Mouse (Mus musculus): Measurements from ENCODE around the gene Clca1. TPM values are rescaled to one million over a fixed set of nuclear protein-coding genes. Genes with fewer than 3 reads are reported as not detected.

Clca1 gene
- polyA plus RNA-seq, 1 experiment from 2014 or later, result 10.7 TPM

DNA sequence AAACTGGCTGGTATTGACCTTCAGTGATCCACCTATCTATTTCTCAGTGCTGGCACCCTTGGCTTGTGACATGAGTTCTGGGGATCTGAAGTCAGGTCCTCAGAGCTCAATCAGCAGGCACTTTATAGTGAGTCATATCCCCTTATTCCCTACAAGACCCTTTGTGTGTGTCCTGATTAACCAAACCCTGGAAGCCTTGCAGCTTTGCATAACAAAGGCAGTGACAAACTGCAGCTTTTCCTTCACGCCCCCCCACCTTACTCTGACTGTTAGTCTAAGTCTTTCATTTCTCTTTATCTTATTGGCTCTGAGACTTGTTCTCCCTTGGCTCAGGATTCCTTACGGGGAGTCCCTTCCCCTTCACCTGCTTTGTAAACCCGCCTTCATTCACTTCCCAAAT, 14.8 kb downstream of the Clca1 start:
- Histone ChIP-seq H3K27me3 (ENCODE audit: control insufficient read depth, insufficient read depth, low read length) (no peaks in the 10 kb centered on the region), H3K4me1 (ENCODE audit: control insufficient read depth, insufficient read depth, low read length) (no peaks in the 10 kb centered on the region), H3K9me3 (replicated peaks; ENCODE audit: control insufficient read depth, low read length) (no peaks in the 10 kb centered on the region), H3K4me2 (ENCODE audit: low read depth, low read length) (no peak overlapping the region), H3K9ac (ENCODE audit: low read length) (no peak overlapping the region), H3K36me3 (ENCODE audit: control insufficient read depth, insufficient read depth, low read length) (no peaks in the 10 kb centered on the region), H3K27ac (ENCODE audit: low read length) (no peak overlapping the region), H3K4me3 (replicated peaks; ENCODE audit: low read length) (no peak overlapping the region)
- ATAC-seq (ENCODE audit: insufficient read depth, low FRiP score), result no peak
- WGBS, result 68% methylated on average over 3 of the region's 3 CpGs

DNA sequence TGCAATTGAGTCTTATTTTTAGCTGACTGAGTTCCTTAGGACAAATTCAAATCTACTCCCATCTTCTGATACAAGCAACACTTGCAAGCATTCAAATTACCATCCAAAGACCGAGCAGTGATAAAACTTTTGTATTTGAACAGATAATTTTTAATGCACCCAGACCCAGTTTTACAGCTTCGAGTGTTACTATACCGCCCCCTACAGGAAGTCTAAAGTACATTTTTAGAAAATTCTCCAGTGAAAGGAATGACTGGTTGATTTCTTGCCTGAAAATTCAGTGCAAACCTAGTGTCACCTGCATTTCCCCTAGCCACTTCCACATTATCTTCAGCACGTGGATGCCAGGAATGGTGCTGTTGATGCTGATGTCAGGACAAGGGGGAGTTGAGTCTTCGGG, 28.2 kb downstream of the Clca1 start:
- H3K9ac ChIP-seq (ENCODE audit: low read length), result no peak overlapping the region
- no peak overlapping the region for H3K4me3 ChIP-seq (replicated peaks; ENCODE audit: low read length)
- no peaks in the 10 kb centered on the region for H3K9me3 ChIP-seq (replicated peaks; ENCODE audit: control insufficient read depth, low read length)
- no peaks in the 10 kb centered on the region for H3K27me3 ChIP-seq (ENCODE audit: control insufficient read depth, insufficient read depth, low read length)
- no peak overlapping the region for H3K4me2 ChIP-seq (ENCODE audit: low read depth, low read length)
- ATAC-seq (ENCODE audit: insufficient read depth, low FRiP score), result no peak
- no peaks in the 10 kb centered on the region for H3K4me1 ChIP-seq (ENCODE audit: control insufficient read depth, insufficient read depth, low read length)
- H3K36me3 ChIP-seq (ENCODE audit: control insufficient read depth, insufficient read depth, low read length), result no peaks in the 10 kb centered on the region
- no peak overlapping the region for H3K27ac ChIP-seq (ENCODE audit: low read length)
- 35% methylated on average over 5 of the region's 5 CpGs for WGBS

DNA sequence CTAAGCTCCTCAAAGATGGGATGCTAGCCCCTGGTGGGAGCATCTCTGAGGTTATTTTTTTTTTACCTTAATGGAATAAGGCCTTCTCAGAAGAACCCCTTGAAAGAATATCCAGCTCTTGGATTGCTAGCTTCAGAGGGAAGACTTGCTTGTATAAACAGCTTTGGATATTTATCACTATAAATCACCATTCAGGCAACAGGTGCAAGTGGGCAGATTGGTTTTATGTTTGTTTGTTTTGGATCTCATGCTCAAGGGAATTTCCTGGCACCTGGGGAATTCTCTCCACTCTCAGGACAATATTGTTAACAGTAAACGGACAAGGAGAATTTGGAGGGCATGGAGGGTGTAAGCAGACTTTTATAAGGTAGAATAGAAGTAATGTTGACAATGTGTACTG, 31.7 kb downstream of the Clca1 start:
- H3K27ac ChIP-seq (ENCODE audit: low read length), result no peak overlapping the region
- no peaks in the 10 kb centered on the region for H3K27me3 ChIP-seq (ENCODE audit: control insufficient read depth, insufficient read depth, low read length)
- H3K4me2 ChIP-seq (ENCODE audit: low read depth, low read length), result no peak overlapping the region
- no peaks in the 10 kb centered on the region for H3K9me3 ChIP-seq (replicated peaks; ENCODE audit: control insufficient read depth, low read length)
- 43% methylated on average over 1 of the region's 1 CpGs for WGBS
- no peaks in the 10 kb centered on the region for H3K36me3 ChIP-seq (ENCODE audit: control insufficient read depth, insufficient read depth, low read length)
- no peak for ATAC-seq (ENCODE audit: insufficient read depth, low FRiP score)
- no peak overlapping the region for H3K9ac ChIP-seq (ENCODE audit: low read length)
- no peak overlapping the region for H3K4me3 ChIP-seq (replicated peaks; ENCODE audit: low read length)
- H3K4me1 ChIP-seq (ENCODE audit: control insufficient read depth, insufficient read depth, low read length), result no peaks in the 10 kb centered on the region

DNA sequence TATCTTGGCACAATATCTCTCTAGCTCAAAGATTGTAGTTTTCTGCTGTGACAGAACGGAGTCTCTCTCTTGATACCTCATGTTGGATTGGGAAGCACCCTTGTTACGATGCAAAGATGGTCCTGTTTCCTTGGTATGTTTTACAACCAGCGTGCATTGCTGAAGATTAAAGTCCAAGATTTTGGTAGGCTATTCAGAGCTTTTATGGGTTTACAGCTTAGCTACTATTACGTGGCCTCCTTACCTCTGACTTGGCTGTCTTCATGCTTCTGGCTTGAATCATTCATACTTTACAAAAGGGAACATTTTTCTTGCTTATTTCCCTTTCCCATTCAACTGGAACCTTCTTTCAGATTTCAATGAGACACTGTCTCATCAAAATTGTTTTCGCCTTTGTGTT, 39.5 kb downstream of the Clca1 start:
- no peaks in the 10 kb centered on the region for H3K4me1 ChIP-seq (ENCODE audit: control insufficient read depth, insufficient read depth, low read length)
- no peak for ATAC-seq (ENCODE audit: insufficient read depth, low FRiP score)
- H3K9ac ChIP-seq (ENCODE audit: low read length), result no peak overlapping the region
- no peak overlapping the region for H3K4me3 ChIP-seq (replicated peaks; ENCODE audit: low read length)
- H3K36me3 ChIP-seq (ENCODE audit: control insufficient read depth, insufficient read depth, low read length), result no peaks in the 10 kb centered on the region
- H3K9me3 ChIP-seq (replicated peaks; ENCODE audit: control insufficient read depth, low read length), result no peaks in the 10 kb centered on the region
- WGBS, result 76% methylated on average over 5 of the region's 5 CpGs
- no peaks in the 10 kb centered on the region for H3K27me3 ChIP-seq (ENCODE audit: control insufficient read depth, insufficient read depth, low read length)
- H3K4me2 ChIP-seq (ENCODE audit: low read depth, low read length), result no peak overlapping the region
- H3K27ac ChIP-seq (ENCODE audit: low read length), result no peak overlapping the region

DNA sequence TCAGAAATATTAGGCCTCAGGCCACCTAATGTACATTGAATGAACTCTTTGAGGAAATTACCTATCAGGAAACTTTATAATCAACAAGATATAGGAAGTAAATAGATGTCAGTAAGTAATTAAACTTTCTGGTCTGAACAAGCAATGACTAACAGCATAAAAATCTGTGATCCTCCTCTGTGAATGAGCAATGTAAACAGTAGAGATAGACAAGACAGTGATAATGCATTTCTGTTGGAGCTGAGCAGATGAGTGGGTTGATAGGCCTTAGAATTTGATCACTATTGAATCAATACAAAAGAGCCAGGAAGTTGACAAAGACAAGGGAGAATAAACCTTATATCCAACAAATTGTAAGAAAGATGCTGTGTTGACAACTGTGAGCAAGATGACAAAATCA, 40.0 kb downstream of the Clca1 start:
- Histone ChIP-seq H3K36me3 (ENCODE audit: control insufficient read depth, insufficient read depth, low read length) (no peaks in the 10 kb centered on the region), H3K9ac (ENCODE audit: low read length) (no peak overlapping the region), H3K4me1 (ENCODE audit: control insufficient read depth, insufficient read depth, low read length) (no peaks in the 10 kb centered on the region), H3K4me2 (ENCODE audit: low read depth, low read length) (no peak overlapping the region), H3K9me3 (replicated peaks; ENCODE audit: control insufficient read depth, low read length) (no peaks in the 10 kb centered on the region), H3K27ac (ENCODE audit: low read length) (no peak overlapping the region), H3K4me3 (replicated peaks; ENCODE audit: low read length) (no peak overlapping the region), H3K27me3 (ENCODE audit: control insufficient read depth, insufficient read depth, low read length) (no peaks in the 10 kb centered on the region)
- no peak for ATAC-seq (ENCODE audit: insufficient read depth, low FRiP score)

DNA sequence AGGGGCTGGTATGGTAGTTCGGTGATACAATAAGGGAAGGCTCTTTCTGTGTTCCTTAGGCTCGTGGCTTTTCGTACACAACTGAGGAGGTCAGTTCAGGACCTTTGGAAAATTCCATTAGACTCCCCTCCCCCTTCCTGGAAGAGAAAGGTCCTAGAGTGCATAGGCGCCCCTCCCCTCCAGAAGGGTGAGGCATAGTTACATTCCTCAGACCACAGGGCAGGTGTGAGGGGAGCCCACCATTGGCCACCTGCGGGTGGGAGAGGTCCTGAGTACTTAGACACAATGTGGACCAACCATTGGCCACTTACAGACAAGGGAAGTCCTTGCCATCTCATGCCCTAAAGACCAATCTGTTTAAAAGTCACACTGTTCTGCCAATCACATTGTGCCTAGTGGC, 46.7 kb downstream of the Clca1 start:
- H3K27me3 ChIP-seq (ENCODE audit: control insufficient read depth, insufficient read depth, low read length), result no peaks in the 10 kb centered on the region
- H3K36me3 ChIP-seq (ENCODE audit: control insufficient read depth, insufficient read depth, low read length), result no peaks in the 10 kb centered on the region
- no peak overlapping the region for H3K9ac ChIP-seq (ENCODE audit: low read length)
- H3K27ac ChIP-seq (ENCODE audit: low read length), result no peak overlapping the region
- no peak overlapping the region for H3K4me2 ChIP-seq (ENCODE audit: low read depth, low read length)
- no peak overlapping the region for H3K4me3 ChIP-seq (replicated peaks; ENCODE audit: low read length)
- no peaks in the 10 kb centered on the region for H3K4me1 ChIP-seq (ENCODE audit: control insufficient read depth, insufficient read depth, low read length)
- H3K9me3 ChIP-seq (replicated peaks; ENCODE audit: control insufficient read depth, low read length), result no peaks in the 10 kb centered on the region
- 58% methylated on average over 5 of the region's 5 CpGs for WGBS
- ATAC-seq (ENCODE audit: insufficient read depth, low FRiP score), result no peak

DNA sequence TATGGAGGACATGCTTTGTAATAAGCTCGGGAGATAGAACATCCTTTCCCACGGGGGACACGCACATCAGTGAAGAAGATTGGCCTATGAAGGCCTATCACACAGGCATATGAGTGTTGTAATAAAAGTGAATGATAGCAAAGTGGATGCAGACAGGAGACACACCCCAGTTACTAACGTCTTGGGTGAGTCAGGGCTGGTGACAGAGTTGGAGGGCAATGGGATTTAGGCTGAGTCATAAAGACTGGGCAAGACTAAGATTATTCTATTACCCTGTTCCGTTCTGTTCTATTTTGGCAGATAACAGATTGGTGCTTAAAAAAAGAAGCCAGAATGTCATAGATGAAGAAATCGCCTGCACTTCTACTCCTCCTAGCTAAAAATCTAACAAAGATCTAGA, 52.0 kb downstream of the Clca1 start:
- no peaks in the 10 kb centered on the region for H3K27me3 ChIP-seq (ENCODE audit: control insufficient read depth, insufficient read depth, low read length)
- H3K9me3 ChIP-seq (replicated peaks; ENCODE audit: control insufficient read depth, low read length), result no peaks in the 10 kb centered on the region
- no peaks in the 10 kb centered on the region for H3K4me1 ChIP-seq (ENCODE audit: control insufficient read depth, insufficient read depth, low read length)
- no peak overlapping the region for H3K27ac ChIP-seq (ENCODE audit: low read length)
- no peak for ATAC-seq (ENCODE audit: insufficient read depth, low FRiP score)
- no peak overlapping the region for H3K4me3 ChIP-seq (replicated peaks; ENCODE audit: low read length)
- no peak overlapping the region for H3K9ac ChIP-seq (ENCODE audit: low read length)
- 82% methylated on average over 6 of the region's 6 CpGs for WGBS
- no peaks in the 10 kb centered on the region for H3K36me3 ChIP-seq (ENCODE audit: control insufficient read depth, insufficient read depth, low read length)
- H3K4me2 ChIP-seq (ENCODE audit: low read depth, low read length), result no peak overlapping the region

DNA sequence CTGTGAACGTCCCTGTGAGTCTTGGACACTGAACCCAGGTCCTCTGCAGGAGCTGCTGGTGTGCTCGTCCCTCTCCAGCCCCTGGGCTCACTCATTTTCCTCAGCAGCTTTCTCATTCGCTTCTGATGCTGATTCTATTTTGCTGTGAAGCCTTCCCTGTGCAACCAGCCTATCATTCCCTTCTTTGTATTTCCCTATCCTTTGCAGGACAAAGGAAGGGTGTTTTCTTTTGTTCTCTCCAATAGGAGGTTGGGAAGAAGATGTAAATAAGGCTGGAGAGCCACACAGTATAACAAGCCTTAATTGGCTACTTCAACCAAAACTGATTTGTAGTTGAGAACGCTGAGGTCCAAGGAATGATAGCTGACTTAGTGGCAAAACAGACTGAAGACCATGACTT, 54.9 kb downstream of the Clca1 start:
- H3K36me3 ChIP-seq (ENCODE audit: control insufficient read depth, insufficient read depth, low read length), result no peaks in the 10 kb centered on the region
- H3K9ac ChIP-seq (ENCODE audit: low read length), result no peak overlapping the region
- no peak overlapping the region for H3K4me2 ChIP-seq (ENCODE audit: low read depth, low read length)
- no peak overlapping the region for H3K27ac ChIP-seq (ENCODE audit: low read length)
- H3K4me3 ChIP-seq (replicated peaks; ENCODE audit: low read length), result no peak overlapping the region
- no peak for ATAC-seq (ENCODE audit: insufficient read depth, low FRiP score)
- 52% methylated on average over 4 of the region's 4 CpGs for WGBS
- no peaks in the 10 kb centered on the region for H3K4me1 ChIP-seq (ENCODE audit: control insufficient read depth, insufficient read depth, low read length)
- no peaks in the 10 kb centered on the region for H3K9me3 ChIP-seq (replicated peaks; ENCODE audit: control insufficient read depth, low read length)
- H3K27me3 ChIP-seq (ENCODE audit: control insufficient read depth, insufficient read depth, low read length), result no peaks in the 10 kb centered on the region

DNA sequence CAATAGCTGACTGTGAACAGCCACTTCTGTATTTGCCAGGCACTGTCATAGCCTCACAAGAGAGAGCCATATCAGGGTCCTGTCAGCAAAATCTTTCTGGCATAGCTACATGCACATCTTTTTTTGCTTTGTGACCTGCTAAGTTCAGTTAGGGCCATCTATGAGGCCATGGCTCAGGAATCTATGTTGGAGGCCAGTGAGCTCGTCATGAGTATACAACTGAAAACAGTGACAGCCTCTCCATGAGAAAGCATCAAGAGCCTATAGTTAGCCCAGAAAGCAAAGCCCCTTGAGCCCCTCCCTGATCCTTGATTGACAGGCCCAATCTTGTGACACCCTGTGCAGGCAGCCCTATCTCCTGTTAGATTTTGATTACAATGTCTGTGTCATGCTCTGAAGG, 56.5 kb downstream of the Clca1 start:
- H3K4me1 ChIP-seq (ENCODE audit: control insufficient read depth, insufficient read depth, low read length), result no peaks in the 10 kb centered on the region
- H3K9me3 ChIP-seq (replicated peaks; ENCODE audit: control insufficient read depth, low read length), result no peaks in the 10 kb centered on the region
- 68% methylated on average over 1 of the region's 1 CpGs for WGBS
- H3K9ac ChIP-seq (ENCODE audit: low read length), result no peak overlapping the region
- H3K27me3 ChIP-seq (ENCODE audit: control insufficient read depth, insufficient read depth, low read length), result no peaks in the 10 kb centered on the region
- no peak for ATAC-seq (ENCODE audit: insufficient read depth, low FRiP score)
- no peak overlapping the region for H3K4me2 ChIP-seq (ENCODE audit: low read depth, low read length)
- no peak overlapping the region for H3K27ac ChIP-seq (ENCODE audit: low read length)
- no peak overlapping the region for H3K4me3 ChIP-seq (replicated peaks; ENCODE audit: low read length)
- H3K36me3 ChIP-seq (ENCODE audit: control insufficient read depth, insufficient read depth, low read length), result no peaks in the 10 kb centered on the region

DNA sequence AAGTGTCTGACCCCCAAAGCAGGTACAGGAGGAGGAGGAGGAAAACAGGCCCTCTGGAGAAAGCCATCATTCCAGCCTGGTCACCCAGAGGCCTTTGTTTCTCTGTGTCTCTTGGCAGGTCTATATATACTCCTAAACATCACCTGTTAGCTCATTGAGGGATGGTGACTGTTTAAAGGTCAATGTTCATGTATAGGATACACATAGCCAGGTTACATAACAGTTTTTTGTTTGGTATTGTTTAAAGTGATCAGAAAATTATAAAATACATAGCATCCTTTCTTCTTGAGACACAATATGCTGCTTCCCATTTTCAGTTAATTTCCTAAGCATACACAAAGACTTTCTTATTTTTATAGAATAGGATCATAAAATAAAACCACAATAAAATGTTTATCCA, 57.6 kb downstream of the Clca1 start, which contains the start of gene Clca4a:
Clca4a (minus strand) TSS at position 101 of the 400 bp plus-strand sequence.
- no peak for ATAC-seq (ENCODE audit: insufficient read depth, low FRiP score)
- Histone ChIP-seq H3K9ac (ENCODE audit: low read length) (no peak within 1 kb of the TSS), H3K4me1 (ENCODE audit: control insufficient read depth, insufficient read depth, low read length) (no peaks in the 10 kb centered on the region), H3K4me2 (ENCODE audit: low read depth, low read length) (no peak within 1 kb of the TSS), H3K27ac (ENCODE audit: low read length) (no peak within 1 kb of the TSS), H3K4me3 (replicated peaks; ENCODE audit: low read length) (no peak within 1 kb of the TSS), H3K27me3 (ENCODE audit: control insufficient read depth, insufficient read depth, low read length) (no peaks in the 10 kb centered on the region), H3K36me3 (ENCODE audit: control insufficient read depth, insufficient read depth, low read length) (no peaks in the 10 kb centered on the region), H3K9me3 (replicated peaks; ENCODE audit: control insufficient read depth, low read length) (no peaks in the 10 kb centered on the region)

Measured in stomach, embryonic 16.5 days (tissue).